Mouse (Mus musculus): ENCODE data around the gene Capn11.

Gene Capn11

DNA sequence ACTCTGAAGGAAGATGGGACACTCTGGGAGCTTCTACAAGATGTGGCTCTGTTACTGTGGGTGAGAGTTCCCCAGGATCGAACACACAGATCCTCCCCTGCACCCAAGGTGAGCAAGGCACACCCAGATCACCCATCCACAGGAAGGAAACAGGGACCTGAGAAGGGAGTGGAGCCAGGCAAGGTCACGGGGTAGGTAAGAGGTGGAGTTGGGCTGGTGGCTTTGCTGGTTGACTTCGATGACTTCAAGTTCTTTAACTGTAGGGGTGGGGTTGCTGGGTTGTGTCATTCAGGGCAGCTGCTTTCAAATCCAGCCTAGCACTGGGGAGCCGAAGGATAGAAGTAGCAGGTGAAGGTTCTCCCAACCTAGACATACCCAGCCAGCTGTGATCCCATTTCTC lies 23.7 kb upstream of the Capn11 start:
- CTCF ChIA-PET, result no interaction called here

DNA sequence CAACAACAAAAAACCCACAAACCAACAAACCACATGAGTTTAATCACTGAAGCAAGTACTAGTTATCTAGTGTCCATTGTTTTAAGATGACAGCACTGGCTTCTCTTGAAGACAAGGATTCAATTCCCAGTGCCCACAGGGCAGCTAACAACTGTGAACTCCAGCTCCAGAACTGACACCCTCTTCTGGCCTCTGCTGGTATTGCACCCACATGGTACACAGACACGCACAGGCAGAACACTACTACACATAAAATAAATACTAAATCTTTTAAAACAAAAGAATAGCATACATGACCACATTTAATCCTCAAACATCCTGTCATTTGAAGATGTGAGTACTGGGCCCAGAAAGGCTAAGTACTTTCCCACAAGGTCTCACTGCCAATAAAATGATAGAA lies 22.5 kb upstream of the Capn11 start:
- CTCF ChIA-PET, result no interaction called here

DNA sequence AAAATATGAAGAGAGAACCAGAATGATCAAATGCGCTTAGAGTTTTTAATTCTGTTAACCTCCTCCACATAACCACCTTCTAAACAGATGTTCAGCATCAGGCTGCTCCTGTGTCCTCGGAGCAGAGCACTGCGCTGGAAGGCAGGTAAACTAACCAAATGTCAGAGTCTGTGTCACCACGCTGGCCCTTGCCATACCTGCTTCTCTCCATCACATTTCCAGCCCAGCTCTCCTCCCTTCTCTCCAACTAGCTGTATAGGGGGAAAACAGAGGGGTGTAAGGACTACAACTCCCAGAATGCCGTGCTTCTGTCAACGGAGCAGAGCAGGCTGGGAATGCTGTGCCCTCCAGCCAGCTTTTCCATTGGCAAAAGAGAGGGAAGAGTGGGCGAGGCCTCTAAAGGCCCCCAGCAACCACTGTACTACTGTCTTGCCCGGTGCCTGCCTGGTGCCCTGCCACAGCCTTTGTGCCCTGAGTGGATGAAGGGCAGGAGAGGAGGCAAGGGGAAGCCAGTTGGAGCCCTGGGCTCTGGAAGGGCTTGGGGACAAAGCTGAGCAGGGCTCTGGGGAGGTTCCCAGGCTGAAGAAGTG lies 21.4 kb upstream of the Capn11 start:
- CTCF ChIA-PET, result no interaction called here

DNA sequence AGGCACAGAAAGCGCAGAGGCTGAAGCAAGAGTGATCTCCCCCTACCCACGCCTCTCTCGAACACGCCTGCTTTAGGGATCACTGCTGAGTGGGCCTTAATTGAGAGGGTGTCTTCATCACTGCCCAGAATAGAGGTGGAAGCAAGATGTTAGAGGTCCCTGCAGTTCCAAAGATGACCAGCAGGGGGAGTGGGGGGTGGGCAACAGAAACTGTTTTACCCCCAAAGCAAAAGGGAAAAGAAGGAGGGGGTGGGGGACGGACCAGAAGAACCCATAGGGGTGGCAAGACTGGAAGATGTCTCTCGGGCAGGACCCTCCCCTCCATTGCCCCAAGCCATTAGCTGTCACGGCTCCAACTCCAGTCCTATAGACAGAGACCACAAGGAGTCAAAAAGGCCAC lies 19.0 kb upstream of the Capn11 start:
- CTCF ChIA-PET, result interaction anchor here (0.6 kb wide), 2 partner anchors 257 to 588 kb away, joined by 3 read pairs; no protein-coding TSS in a partner anchor

DNA sequence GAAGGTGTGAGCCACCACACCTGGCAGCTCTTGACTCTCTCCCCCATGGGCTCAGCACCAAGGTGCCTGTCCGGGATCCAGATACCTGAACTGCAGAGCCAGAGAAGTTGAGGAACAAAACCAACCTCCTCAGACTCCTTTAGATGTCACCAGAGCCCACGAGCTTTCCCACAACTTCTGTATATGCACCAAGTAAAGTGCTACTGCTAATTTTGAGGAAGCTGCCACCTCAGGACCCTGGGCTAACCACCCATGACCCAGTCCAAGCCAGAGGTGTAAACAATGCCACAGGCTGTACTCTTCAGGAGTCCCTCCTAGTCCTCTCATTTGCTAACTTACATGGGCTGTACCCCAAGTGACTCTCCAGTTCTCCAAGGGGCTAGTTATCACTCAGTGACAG lies 13.5 kb upstream of the Capn11 start:
- CTCF ChIA-PET, result no interaction called here

DNA sequence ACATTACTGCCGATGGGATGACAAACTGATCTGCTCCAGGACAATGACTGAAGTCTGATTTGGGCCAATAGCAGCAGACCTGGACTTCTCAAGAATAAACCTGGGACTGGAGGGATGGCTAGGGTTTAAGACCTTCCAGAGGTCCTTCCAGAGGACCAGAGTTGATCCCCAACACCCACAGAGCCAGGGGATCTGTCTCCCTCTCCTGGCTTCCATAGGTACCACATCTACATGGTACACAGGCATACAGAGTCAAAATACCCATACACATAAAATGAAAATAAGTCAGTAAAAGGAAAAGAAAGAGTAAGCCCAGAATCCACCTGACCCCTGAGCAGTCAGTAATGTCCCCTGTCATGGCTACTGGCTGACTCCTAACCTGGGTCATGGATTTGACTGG lies 12.7 kb upstream of the Capn11 start:
- CTCF ChIA-PET, result no interaction called here

DNA sequence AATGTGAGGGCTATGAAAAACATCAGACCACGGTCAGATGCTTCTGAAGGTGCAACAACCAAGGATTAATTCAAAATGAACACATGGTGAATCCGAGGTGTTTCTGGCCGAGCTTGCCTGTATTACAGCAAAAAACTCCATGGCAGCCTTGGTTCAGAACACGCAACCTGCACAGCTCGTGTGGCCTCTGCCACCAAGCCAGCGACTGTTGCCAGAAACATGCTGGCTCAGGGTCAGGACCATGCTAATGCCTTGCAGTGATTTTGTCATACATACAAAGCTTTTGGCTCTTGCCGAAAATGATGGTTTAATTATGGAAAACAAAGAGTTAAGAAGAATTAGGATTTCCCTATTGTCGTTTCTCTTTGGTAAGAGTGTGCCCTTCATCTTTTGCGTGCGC lies 8.9 kb upstream of the Capn11 start:
- CTCF ChIA-PET, result no interaction called here

DNA sequence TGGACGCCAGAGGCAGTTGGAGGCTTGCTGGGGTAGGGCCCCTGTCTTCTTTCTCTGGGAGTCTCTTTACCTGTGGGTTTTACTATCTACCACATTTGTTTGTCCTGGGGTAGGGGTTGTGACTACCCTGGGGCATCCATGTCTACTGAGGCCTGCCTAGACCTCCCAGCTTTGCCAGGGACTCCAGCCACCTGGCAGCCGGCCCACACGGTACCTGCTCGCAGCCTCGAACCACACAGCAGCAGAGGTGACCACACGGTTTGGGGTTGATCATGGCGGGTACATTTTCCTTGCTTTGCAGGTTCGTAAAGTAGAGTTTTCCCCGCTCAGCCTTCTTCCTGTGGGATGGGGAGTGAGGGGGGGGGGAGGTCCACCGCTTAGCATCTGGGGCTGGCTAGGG lies 8.4 kb upstream of the Capn11 start:
- CTCF ChIA-PET, result no interaction called here

DNA sequence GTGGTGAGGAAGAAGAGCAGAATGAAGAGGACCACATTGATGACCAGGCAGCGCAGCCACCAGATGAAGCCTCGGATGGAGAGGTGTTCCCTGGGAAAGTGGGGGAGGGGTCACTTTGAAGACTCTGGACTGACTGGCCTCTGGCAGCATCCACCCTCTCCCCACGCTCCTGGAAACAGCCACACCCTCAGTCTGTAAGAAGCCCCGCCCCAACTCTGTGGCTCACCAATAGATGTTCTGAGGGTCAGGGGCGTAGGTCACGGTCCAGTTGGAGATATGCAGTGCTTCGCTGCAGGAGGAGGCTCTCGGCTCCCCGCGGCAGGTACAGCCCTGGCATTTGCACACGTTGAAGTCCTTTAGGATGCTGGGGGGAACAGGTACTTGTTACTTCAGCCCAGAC lies 7.0 kb upstream of the Capn11 start:
- CTCF ChIA-PET, result no interaction called here

DNA sequence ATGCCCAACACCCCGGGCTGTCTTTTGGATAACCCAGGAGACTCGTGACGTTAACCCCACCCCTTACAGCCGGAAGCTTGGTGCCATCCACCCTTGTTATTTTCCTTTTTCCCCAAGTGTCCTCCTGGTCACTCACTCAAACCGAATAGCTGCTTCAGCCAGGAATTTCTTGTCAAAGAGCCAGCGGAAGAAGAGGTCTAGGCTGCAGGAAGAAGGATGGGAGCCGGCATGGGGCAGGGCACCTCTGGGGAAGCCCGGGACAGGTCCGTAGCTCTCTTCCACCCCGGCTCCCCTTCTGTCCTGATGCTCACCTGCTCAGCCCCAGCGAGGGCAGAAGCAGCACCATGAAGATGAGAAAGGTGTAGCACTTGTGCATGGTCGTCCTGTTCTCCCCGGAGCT lies 5.5 kb upstream of the Capn11 start:
- CTCF ChIA-PET, result interaction anchor here (0.6 kb wide), 1 partner anchor 11 kb away, joined by 4 read pairs; no protein-coding TSS in a partner anchor

DNA sequence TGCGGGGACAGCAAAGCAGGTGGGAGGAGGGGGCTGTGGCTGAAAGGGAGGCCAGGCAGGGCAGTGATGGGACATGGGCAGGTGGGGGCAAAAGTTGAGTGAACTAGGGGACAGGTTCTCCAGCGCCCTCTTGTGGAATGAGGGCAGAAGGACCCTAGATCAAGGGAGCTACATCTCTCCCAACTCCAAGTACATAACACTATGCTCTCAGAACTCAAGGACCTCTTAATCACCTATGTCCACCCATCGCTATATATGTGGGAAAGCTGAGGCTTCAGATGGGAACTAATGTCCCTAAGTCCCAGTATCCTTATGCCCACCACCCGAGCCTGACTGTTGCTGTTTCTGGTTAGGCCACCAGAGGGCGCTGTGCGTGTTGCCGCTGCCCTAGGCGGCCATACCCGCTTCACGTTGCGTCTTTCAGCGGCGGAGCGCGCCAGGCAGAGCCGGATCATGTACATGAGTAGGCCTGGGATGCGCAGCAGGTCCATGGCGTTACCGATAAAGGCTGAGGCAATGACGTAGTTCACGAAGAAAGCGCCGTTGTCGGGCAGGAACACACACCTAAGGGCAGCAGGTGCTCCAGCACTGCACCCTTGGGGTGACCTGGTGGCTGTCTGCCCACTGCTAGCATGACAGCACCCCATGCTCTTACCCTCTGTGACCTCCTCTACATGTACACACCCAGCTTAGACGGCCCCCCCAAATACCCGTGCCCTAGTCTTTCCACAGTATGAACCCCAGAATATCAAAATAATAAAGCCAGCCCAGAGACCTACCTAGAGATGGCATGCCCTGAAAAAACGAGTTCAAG lies 4.2 kb upstream of the Capn11 start:
- CTCF ChIA-PET, result no interaction called here

DNA sequence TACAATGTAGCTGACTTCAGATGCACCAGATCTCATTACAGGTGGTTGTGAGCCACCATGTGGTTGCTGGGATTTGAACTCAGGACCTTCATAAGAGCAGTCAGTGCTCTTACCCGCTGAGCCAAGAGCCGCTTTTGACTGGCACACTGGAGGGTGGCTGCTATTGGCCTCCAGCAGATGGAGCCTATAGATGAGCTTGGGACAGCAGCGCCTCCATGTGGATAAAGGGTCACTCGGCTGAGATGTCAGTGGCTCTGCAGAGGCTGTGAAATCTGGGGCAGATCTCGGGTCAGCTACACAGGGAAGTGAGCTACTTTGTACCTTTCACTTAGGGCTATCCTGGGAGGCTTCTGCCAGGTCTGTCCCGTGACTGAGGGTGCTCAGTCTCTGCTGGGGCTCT lies 3.3 kb downstream of the Capn11 start:
- CTCF ChIA-PET, result no interaction called here

DNA sequence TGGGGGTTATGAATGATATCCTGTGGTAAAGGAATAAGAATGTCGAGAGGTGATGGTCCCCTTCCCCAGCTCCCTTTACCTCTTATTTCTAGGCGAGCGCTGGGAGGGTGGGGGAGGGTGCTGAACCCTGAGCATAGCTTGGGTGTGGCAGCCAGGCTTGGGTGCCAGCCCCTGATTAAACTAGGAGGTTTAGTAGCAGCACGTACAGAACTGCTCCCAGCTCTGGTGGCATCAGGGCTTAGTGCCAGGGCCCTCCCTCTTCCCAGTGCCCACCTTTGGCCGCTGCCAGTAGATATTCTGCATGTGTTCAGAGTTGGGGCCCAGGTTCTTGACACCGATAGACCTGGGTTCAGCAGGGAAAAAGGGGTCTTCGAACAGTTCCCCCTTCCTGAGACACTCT lies 5.9 kb downstream of the Capn11 start:
- CTCF ChIA-PET, result interaction anchor here (0.6 kb wide), 1 partner anchor 11 kb away, joined by 4 read pairs; no protein-coding TSS in a partner anchor

DNA sequence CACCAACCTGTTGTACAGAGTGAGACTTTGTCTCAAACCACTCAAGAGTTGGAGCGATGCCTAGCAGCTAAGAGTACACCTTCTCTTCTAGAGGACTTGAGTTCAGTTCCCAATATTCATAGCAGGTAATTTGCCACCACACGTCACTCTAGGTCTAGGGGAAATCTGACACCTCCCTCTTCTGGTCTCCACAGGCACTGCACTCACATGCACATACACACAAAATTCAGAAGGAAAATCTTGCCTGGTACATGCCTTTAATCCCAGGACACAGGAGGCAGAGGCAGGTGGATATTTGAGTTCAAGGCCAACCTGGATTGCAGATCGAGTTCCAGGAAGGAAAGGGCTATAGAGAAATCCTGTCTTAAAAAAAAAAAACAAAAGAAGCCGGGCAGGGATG lies 14.9 kb downstream of the Capn11 start:
- CTCF ChIA-PET, result no interaction called here

DNA sequence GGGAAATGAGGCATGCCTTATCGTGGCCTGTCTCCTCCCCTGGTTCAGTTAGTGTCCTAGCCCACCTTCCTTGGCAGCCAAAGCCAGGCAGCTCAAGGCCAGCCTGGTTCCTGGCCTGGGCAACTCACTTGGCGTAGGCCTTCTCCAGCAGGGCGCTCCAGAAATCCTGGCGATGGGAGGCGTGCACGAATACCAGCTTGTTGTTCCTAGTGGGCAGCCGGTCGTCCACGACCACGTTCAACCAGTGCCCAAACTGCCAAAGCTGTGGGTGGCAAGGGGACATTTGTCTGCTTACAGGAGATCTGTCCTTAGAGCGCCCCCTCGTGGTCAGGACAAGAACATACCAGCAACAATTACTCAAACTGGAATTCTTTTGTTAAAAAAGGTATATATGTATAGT lies 16.4 kb downstream of the Capn11 start:
- CTCF ChIA-PET, result interaction anchor here (0.6 to 1.2 kb wide), 6 partner anchors 50 to 501 kb away, joined by 3 to 7 read pairs (median 4); no protein-coding TSS in a partner anchor

DNA sequence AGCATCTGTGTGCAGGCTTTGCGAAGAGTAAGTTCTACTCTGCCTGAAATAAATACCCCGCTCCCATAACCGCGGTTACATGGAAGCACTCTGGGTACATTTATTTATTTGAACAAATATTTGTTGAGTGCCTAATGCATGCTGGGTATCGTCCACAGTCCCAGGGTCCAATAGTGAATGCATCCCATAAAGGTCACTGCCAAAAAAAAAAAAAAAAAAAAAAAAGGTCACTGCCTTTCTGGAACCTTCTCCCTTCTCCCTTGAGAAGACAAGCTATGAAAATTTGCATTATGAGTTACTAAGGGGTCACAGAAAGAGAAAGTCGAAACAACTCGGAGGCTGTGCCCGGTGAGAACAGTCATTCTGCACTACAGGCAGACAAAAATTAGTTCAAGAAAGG lies 17.1 kb downstream of the Capn11 start:
- CTCF ChIA-PET, result interaction anchor here (0.6 to 1.2 kb wide), 6 partner anchors 49 to 502 kb away, joined by 3 to 7 read pairs (median 4); no protein-coding TSS in a partner anchor

DNA sequence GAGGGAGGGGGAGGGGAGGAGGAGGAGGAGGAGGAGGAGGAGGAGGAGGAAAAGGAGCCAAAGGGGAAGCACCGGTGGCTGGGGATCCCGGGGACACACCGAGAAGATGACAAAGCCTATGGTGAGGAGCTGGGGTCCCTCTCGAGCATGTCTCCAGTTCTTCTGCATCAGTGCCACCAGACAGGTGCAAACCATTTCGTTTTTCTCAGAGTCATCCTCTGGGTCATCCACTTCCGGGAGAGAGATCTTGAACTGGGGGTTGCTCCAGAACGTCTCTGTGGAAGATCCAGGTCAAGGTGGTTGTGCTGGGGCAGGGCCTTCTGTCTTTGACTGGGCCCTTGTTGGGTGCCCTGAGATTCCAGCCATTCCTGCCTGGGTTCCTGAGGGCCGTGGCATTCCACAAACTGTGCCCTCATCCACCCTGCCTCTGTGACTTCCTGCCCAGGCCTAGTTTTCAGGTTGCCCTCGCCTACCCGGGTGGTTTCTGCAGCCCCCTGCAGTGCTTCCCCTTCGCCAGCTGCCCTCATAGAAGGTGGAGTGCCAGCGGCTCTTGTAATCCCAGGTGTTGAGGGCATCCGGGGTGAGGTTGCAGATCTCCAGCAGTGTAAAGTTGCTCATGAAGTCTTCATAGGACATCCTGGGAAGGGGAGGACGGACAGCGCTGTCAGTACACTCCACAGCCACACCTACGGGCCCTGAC lies 20.4 kb downstream of the Capn11 start:
- CTCF ChIA-PET, result no interaction called here

DNA sequence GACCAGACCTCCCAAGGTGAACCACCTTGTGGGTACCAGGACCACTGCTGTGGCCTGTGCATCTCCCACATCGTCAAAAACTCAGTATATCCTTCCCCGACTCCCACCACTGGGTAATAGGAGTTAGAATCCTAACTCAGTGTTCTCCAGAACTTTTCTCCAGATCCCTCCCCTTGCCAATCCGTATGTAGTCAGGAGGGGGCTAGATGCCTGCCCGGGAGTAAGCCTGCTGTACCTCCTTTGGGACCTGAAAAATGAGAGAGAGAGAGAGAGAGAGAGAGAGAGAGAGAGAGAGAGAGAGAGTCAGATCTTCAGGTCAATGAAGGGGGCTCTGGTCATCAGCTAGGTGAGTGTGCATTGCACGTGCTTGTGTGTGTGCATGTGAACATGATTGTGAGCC lies 25.1 kb downstream of the Capn11 start:
- CTCF ChIA-PET, result no interaction called here

DNA sequence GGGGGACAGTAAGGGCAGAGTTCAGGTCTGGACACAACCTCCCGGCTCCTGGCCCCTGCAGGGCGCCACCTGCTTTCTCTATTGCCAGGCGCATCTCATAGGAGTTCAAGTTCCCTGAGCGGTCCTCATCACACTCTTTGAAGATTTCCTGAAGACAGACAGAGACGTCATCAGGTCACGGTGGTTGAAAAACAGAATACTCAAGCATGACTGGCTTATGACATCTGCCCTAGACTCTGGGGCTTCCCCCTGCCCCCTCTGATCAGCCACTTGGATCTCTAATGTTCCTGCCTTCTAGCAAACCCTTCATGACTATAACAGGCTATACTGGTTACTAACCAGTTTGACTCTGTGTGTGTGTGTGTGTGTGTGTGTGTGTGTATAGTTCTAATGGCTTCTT lies 27.2 kb downstream of the Capn11 start:
- CTCF ChIA-PET, result interaction anchor here (0.6 kb wide), 2 partner anchors 114 to 521 kb away, joined by 3 to 5 read pairs; no protein-coding TSS in a partner anchor

DNA sequence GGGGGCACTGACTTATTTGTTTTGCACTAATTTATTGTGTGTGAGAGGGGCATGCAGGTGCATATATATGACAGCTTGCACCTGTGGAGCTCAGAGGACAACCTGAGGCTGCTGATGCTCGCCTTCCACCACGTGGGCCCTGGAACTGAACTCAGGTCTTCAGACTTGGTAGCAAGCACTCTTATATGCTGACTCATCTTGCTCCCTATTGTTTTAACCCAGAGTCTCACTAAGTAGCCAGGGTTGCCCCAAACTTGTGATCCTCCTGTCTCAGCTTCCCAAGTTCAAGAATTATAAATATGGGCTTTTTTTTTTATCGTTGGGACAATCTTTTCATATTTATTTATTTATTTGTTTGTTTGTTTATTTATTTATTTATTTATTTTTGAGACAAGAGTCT lies 28.1 kb downstream of the Capn11 start:
- CTCF ChIA-PET, result interaction anchor here (0.8 kb wide), 1 partner anchor 76 kb away, joined by 3 read pairs; the partner anchor contains the start of gene Nfkbie

DNA sequence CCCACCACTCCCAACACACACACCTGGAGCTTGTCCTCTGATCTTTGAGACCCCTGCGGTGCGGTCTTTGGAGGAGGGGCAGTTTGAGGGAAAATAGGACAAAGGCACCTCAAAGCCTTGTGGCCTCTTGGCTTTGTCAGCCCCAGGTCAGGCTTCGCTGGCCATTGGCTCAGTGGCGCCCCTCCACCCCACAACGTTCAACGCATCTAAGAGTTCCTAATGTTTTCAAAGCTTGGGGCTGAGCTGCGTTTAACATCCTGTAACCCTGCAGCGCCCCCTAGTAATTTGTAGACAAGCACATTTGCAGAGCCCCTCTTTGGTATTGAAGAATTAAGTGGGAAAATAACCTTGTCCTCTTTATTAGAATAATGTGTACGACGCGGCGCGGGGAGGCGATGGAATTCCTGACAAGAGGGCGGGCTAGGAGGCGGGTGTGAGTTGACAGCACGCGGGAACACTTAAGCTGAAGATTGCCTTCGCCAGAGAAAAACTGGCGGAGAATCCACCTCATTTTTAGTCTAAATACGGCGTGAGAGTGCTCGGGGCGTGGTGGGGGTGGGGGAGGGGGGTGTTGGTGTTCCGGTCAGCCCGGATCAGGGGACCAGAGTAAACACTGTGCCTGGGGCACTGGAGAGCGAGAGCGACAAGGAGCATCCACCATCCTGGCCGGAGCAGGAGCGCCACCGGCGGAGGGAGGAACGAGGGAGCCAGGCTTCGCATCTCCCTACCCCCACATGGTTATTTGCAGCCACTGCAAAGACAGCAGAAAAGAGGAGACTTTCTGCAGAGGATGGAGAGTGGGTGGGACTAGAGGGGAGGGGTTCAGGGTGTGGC lies 29.0 kb downstream of the Capn11 start:
- CTCF ChIA-PET, result interaction anchor here (0.6 to 1.0 kb wide), 3 partner anchors 33 to 74 kb away, joined by 3 to 6 read pairs (median 3); no protein-coding TSS in a partner anchor

Data from spleen, embryonic (tissue).